Mouse (Mus musculus): ENCODE data around the gene Lin7b. TPM values are rescaled to one million over a fixed set of nuclear protein-coding genes. Genes with fewer than 3 reads are reported as not detected.

Lin7b gene
- total and polyA plus RNA-seq, 3 experiments = 1.3 to 3.8 TPM; not detected in 1

- Histone ChIP-seq H3K9me3 (replicated peaks; ENCODE audit: insufficient read depth, low read length) (no peaks in the 10 kb centered on the region), H3K79me2 (ENCODE audit: control insufficient read depth, insufficient read depth, low read length, poor library complexity) (no peaks in the 10 kb centered on the region; the same call in 1 of the 2 replicates), H3K4me1 (ENCODE audit: control insufficient read depth in 1 of 2, insufficient read depth in 2 of 2, low read length in 2 of 2) (peaks cover 3 to 26% of the 10 kb centered on the region in 2 experiments; a peak in 3 of 4 replicates), H3K27me3 (ENCODE audit: control insufficient read depth in 1 of 2, insufficient read depth in 2 of 2, low read length in 2 of 2) (no peaks in the 10 kb centered on the region), H3K4me3 (ENCODE audit: control insufficient read depth in 1 of 2, insufficient read depth in 1 of 2, low read depth in 2 of 2, low read length in 2 of 2) (peak overlapping the region; percentile 82 to 96), H3K27ac (ENCODE audit: control insufficient read depth, low read depth, low read length) (peak overlapping the region; percentile 72), H3K36me3 (ENCODE audit: control insufficient read depth in 1 of 2, insufficient read depth in 2 of 2, low read length in 2 of 2) (peaks cover 0 to 8% of the 10 kb centered on the region in 2 experiments; a peak in 1 of 4 replicates), H3K9ac (ENCODE audit: control insufficient read depth, low read depth, low read length, poor library complexity, severe bottlenecking) (peak overlapping the region; percentile 82)
- peak; percentile 97 for DNase-seq (ENCODE audit: low read depth, low spot score)
- TF ChIP-seq POLR2AphosphoS2 (IDR thresholded peaks at IDR 0.05; ENCODE audit: low read length) (no peak), NRF1 (IDR thresholded peaks at IDR 0.05; ENCODE audit: insufficient read depth, low read depth, low read length, poor library complexity, severe bottlenecking) (peak; percentile 36; the same call in 1 of the 2 replicates), EP300 (IDR thresholded peaks at IDR 0.05; ENCODE audit: low read depth in 1 of 2, low read length in 2 of 2) (no peak), RAD21 (IDR thresholded peaks at IDR 0.05; ENCODE audit: low read depth, low read length) (peak; percentile 2; the same call in 1 of the 2 replicates), MAX (IDR thresholded peaks at IDR 0.05; ENCODE audit: low read length) (0 out of 2 replicates have a peak, but pooled peaks have one; percentile 45), TAL1 (IDR thresholded peaks at IDR 0.05; ENCODE audit: low read length) (no peak), GATA1 (IDR thresholded peaks at IDR 0.05; ENCODE audit: low read depth, low read length) (no peak), UBTF (IDR thresholded peaks at IDR 0.05; ENCODE audit: borderline replicate concordance, insufficient read depth, low read depth, low read length) (no peak), NELFE (IDR thresholded peaks at IDR 0.05; ENCODE audit: low read depth, low read length) (peak; percentile 63), KAT2A (conservative IDR thresholded peaks at IDR 0.05; ENCODE audit: low read depth, low read length) (0 out of 2 replicates have a peak, but pooled peaks have one; percentile 11), CTCF (IDR thresholded peaks at IDR 0.05 in 2 of 3, conservative IDR thresholded peaks at IDR 0.05 in 1 of 3; ENCODE audit: control insufficient read depth in 1 of 3, insufficient read depth in 1 of 3, low read depth in 2 of 3, low read length in 3 of 3, poor library complexity in 1 of 3, severe bottlenecking in 1 of 3) (peak; percentile 57 to 62 (median 60)), MEF2A (IDR thresholded peaks at IDR 0.05; ENCODE audit: extremely low read depth, insufficient replicate concordance, low read depth, low read length, poor library complexity, severe bottlenecking) (no peak), USF2 (IDR thresholded peaks at IDR 0.05; ENCODE audit: borderline replicate concordance in 1 of 2, insufficient read depth in 1 of 2, low read depth in 1 of 2, low read length in 2 of 2) (no peak), JUND (IDR thresholded peaks at IDR 0.05; ENCODE audit: low read depth, low read length) (no peak), ETS1 (IDR thresholded peaks at IDR 0.05; ENCODE audit: low read depth, low read length) (peak; percentile 38; the same call in 1 of the 2 replicates), HCFC1 (IDR thresholded peaks at IDR 0.05; ENCODE audit: low read depth, low read length) (peak; percentile 30), ZMIZ1 (IDR thresholded peaks at IDR 0.05; ENCODE audit: low read depth, low read length) (no peak), ZKSCAN1 (IDR thresholded peaks at IDR 0.05; ENCODE audit: low read depth, low read length) (no peak), MYC (IDR thresholded peaks at IDR 0.05; ENCODE audit: low read depth, low read length) (peak; percentile 59), CHD1 (IDR thresholded peaks at IDR 0.05; ENCODE audit: low read depth, low read length) (peak; percentile 96), TBP (IDR thresholded peaks at IDR 0.05; ENCODE audit: low read depth, low read length) (peak; percentile 31; the same call in 1 of the 2 replicates), POLR2A (IDR thresholded peaks at IDR 0.05; ENCODE audit: control insufficient read depth in 1 of 2, insufficient read depth in 1 of 2, low read depth in 1 of 2, low read length in 2 of 2, poor library complexity in 1 of 2) (peak; percentile 7 to 66; a peak in 2 of 4 replicates), ELF1 (IDR thresholded peaks at IDR 0.05; ENCODE audit: low read depth, low read length) (0 out of 2 replicates have a peak, but pooled peaks have one; percentile 28), CHD2 (IDR thresholded peaks at IDR 0.05; ENCODE audit: low read length) (peak; percentile 30; the same call in 1 of the 2 replicates), USF1 (IDR thresholded peaks at IDR 0.05; ENCODE audit: low read depth, low read length) (no peak), E2F4 (IDR thresholded peaks at IDR 0.05; ENCODE audit: borderline replicate concordance, low read depth, low read length) (no peak; the same call in 1 of the 2 replicates), TCF12 (IDR thresholded peaks at IDR 0.05; ENCODE audit: low read depth, low read length) (0 out of 2 replicates have a peak, but pooled peaks have one; percentile 30), GABPA (IDR thresholded peaks at IDR 0.05; ENCODE audit: low read depth, low read length) (no peak), ZNF384 (IDR thresholded peaks at IDR 0.05; ENCODE audit: low read depth, low read length) (peak; percentile 45), MAFK (IDR thresholded peaks at IDR 0.05; ENCODE audit: borderline replicate concordance, low read depth, low read length) (no peak), SMC3 (IDR thresholded peaks at IDR 0.05; ENCODE audit: low read depth, low read length) (peak; percentile 30; the same call in 1 of the 2 replicates), RCOR1 (IDR thresholded peaks at IDR 0.05; ENCODE audit: low read depth, low read length) (no peak), POLR2AphosphoS5 (IDR thresholded peaks at IDR 0.05; ENCODE audit: borderline replicate concordance, low read depth, low read length) (no peak), SIN3A (IDR thresholded peaks at IDR 0.05; ENCODE audit: low read length) (no peak)
Measured at GRCm38 (mm10) chr7:45367020-45367880, 3.1 kb downstream of the Lin7b start.

Data from MEL (cell line).